Mouse (Mus musculus) liver, embryonic 15.5 days (tissue): ENCODE results near the gene Urb2. TPM values are rescaled to one million over a fixed set of nuclear protein-coding genes. Genes with fewer than 3 reads are reported as not detected.

Experiments used
- ATAC-seq: fragments of 200-750 bp; cut with Nextera tagmentation; 2 replicates; pipeline ENCODE4 v1.8.0; 2017; ENCODE audit warnings: moderate number of reproducible peaks, mild to moderate bottlenecking, moderate library complexity; ENCODE audit not compliant: insufficient read depth
- H3K27ac ChIP-seq: fragments of 300-500 bp; sonication (generic); replicated peaks from 2 replicates; pipeline ENCODE4 v1.5.1; 2015; ENCODE audit warnings: mild to moderate bottlenecking, inconsistent platforms
- H3K27me3 ChIP-seq: fragments of 300-500 bp; sonication (generic); 2 replicates; pipeline ENCODE4 v1.6.1; 2015; ENCODE audit warnings: mild to moderate bottlenecking, inconsistent platforms
- H3K36me3 ChIP-seq: fragments of 300-500 bp; sonication (generic); replicated peaks from 2 replicates; pipeline ENCODE4 v1.6.1; 2015; ENCODE audit warnings: moderate library complexity, mild to moderate bottlenecking, inconsistent platforms
- H3K4me1 ChIP-seq: fragments of 300-500 bp; sonication (generic); replicated peaks from 2 replicates; pipeline ENCODE4 v1.6.1; 2015; ENCODE audit warnings: inconsistent platforms
- H3K4me2 ChIP-seq: fragments of 300-500 bp; sonication (generic); 2 replicates; pipeline ENCODE4 v1.6.1; 2015; ENCODE audit warnings: moderate library complexity, mild to moderate bottlenecking, inconsistent platforms
- H3K4me3 ChIP-seq: fragments of 300-500 bp; sonication (generic); replicated peaks from 2 replicates; pipeline ENCODE4 v1.5.1; 2015; ENCODE audit warnings: mild to moderate bottlenecking, inconsistent platforms
- H3K9ac ChIP-seq: fragments of 300-500 bp; sonication (generic); 2 replicates; pipeline ENCODE4 v1.6.1; 2015; ENCODE audit warnings: moderate library complexity, mild to moderate bottlenecking, inconsistent platforms
- H3K9me3 ChIP-seq: fragments of 300-500 bp; sonication (generic); replicated peaks from 2 replicates; pipeline ENCODE4 v1.6.1; 2016; ENCODE audit warnings: inconsistent platforms
- WGBS: fragments of 180-500 bp; shearing (Covaris S2); methylation state at CpG from one replicate; pipeline ENCODE4 v1.1.7; 2015; ENCODE audit warnings: mixed read lengths; ENCODE audit not compliant: insufficient replicate concordance; 5-methylcytosine and 5-hydroxymethylcytosine counted together
- polyA plus RNA-seq: library from polyadenylated mRNA; unstranded; fragments of >200 nt; fragmentation: Nextera tagmentation; extraction: Ambion mirVana; gene quantifications from 2 replicates; pipeline ENCODE4 v1.2.1, GENCODE M21; 2015

Urb2 gene
- polyA plus RNA-seq, 1 experiment from 2014 or later, result 2.4 TPM

DNA sequence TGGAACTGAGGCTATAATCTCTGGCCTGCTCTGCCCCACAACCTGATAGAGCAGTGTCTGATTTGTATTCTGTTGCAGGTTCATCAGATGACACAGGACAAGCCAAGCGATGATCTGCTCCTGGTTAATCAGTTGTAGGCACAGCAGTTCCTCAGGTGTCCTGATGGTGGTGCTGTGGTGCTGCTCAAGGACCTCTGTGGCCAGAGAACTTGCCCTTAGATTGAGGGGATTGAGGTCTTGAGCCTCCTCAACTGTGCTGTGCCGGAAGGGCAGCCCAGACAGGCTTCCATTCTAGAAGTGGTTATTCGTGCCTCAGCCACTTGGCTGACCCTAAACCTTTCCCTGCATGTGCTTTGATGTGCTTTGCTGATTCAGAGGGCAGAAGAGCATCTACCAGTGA lies 30.8 kb downstream of the Urb2 start:
- Histone ChIP-seq H3K27ac (no peak overlapping the region), H3K4me3 (no peak overlapping the region), H3K4me2 (no peak overlapping the region), H3K4me1 (peaks cover 5% of the 10 kb centered on the region; the same call in 1 of the 2 replicates), H3K36me3 (peaks cover 21% of the 10 kb centered on the region), H3K9me3 (no peaks in the 10 kb centered on the region), H3K27me3 (no peaks in the 10 kb centered on the region), H3K9ac (no peak overlapping the region)
- 33% methylated on average over 3 of the region's 3 CpGs for WGBS
- peak; percentile 42 for ATAC-seq

DNA sequence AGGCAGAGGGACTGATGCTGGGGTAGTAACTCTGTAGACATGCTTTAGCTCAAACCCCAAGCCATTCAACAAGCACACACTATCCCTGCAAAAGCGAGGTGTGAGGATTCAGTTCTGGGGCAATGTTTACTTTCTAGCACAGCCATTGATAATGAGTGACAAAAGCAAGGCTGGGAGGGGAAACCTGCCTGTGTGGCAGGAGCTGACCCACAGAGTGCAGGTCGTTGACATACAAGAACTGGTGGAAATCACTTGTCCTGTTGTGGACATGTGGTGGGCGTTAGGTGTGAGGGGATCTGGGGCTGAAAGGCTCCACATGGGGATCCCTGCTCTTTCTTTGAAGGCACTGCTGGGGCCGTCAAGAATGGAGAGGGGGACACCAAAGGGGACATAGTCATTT lies 31.3 kb downstream of the Urb2 start:
- Histone ChIP-seq H3K4me3 (no peak overlapping the region), H3K36me3 (peaks cover 16% of the 10 kb centered on the region), H3K9me3 (no peaks in the 10 kb centered on the region), H3K9ac (no peak overlapping the region), H3K27ac (no peak overlapping the region), H3K4me1 (peaks cover 5% of the 10 kb centered on the region; the same call in 1 of the 2 replicates), H3K27me3 (no peaks in the 10 kb centered on the region), H3K4me2 (no peak overlapping the region)
- ATAC-seq, result no peak; the same call in 1 of the 2 replicates
- WGBS, result 57% methylated on average over 4 of the region's 4 CpGs

DNA sequence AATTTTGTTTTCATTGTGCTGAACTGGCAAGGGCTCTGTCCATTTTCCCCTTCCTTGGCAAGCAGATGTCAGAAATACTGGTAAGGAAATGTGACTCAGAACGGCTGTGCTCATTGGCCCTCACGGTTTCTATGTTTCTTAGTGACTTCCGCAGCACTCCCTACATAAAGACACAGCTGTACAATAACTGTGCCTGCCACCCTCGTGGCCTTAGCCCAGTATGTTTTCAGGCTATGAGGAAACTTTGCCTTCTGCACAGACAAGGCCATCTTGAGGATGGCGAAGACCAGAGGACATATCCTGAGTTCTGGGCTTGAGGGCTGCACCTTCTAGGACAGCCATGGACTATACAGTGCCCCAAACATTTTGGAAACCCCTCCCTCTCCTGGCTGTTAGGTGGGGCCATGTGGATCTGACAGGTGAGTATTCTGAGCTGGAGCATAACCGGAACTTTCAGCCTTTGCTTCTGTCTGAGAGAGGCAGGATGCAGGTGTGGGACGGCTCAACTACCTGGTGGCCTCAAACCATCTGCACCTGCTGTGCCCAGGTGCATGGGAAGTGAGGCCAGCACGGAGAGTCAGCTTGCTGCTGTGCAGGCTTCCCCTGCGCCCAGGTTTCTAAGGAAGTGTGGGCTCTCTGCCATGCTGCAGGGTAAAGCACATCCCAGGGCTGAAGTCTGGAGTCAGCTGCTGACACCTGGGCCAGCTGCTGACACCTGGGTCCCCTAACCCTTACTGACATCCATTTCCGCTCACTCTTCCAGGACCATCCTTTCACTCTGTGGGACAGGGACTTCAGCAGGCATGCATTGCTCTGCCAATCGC lies 35.7 kb downstream of the Urb2 start:
- H3K4me3 ChIP-seq, result no peak overlapping the region
- H3K4me1 ChIP-seq, result peaks cover 5% of the 10 kb centered on the region; the same call in 1 of the 2 replicates
- no peak overlapping the region for H3K9ac ChIP-seq
- no peak for ATAC-seq
- 62% methylated on average over 11 of the region's 11 CpGs for WGBS
- H3K4me2 ChIP-seq, result no peak overlapping the region
- no peaks in the 10 kb centered on the region for H3K27me3 ChIP-seq
- no peaks in the 10 kb centered on the region for H3K9me3 ChIP-seq
- H3K36me3 ChIP-seq, result no peaks in the 10 kb centered on the region
- no peak overlapping the region for H3K27ac ChIP-seq

DNA sequence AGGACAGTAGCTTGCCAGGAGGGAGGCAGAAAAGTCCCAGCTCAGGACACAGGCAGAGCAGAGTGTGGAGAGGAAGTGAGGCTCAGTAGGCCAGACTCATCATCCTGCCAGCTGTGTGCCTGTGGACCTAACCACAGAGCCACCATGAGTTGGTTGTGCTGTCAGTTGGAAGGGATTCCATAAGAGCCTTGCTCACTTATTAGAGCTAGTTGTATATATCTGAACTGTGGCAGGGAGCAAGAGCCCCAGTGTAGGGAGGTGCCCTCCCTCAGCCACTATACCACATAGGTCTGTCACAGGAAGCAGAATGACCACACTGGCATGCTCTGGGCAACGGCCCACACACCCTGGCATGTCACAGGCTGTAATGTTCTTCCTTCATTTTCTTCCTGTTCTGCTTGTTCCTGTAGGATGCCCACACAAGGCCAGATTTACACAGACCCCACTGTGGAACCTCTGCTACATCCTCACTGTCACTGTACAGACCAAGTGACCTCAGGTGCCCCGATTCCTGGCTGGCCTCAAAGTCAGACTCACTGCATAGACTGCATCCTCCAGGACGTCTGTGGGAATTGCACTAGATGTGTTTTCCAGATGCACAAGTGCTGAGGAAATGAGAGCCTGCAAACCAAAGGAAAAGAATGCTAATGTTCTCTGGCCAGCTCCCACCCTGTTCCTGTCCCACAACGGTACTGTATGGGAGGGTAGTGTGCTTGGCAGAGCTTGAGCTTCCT lies 45.2 kb downstream of the Urb2 start:
- 38% methylated on average over 4 of the region's 4 CpGs for whole genome bisulfite sequencing
- no peaks in the 10 kb centered on the region for H3K9me3 ChIP-seq
- H3K4me2 ChIP-seq, result no peak overlapping the region
- ATAC-seq, result no peak
- H3K27me3 ChIP-seq, result no peaks in the 10 kb centered on the region
- H3K27ac ChIP-seq, result no peak overlapping the region
- H3K36me3 ChIP-seq, result no peaks in the 10 kb centered on the region
- no peaks in the 10 kb centered on the region for H3K4me1 ChIP-seq
- H3K9ac ChIP-seq, result no peak overlapping the region
- no peak overlapping the region for H3K4me3 ChIP-seq

- no peak for ATAC-seq
- no peak overlapping the region for H3K4me2 ChIP-seq
- H3K27ac ChIP-seq, result no peak overlapping the region
- H3K9ac ChIP-seq, result no peak overlapping the region
- WGBS, result 57% methylated on average over 4 of the region's 4 CpGs
- no peak overlapping the region for H3K4me3 ChIP-seq
- no peaks in the 10 kb centered on the region for H3K4me1 ChIP-seq
- no peaks in the 10 kb centered on the region for H3K36me3 ChIP-seq
- no peaks in the 10 kb centered on the region for H3K9me3 ChIP-seq
- no peaks in the 10 kb centered on the region for H3K27me3 ChIP-seq
Measured at GRCm38 (mm10) chr8:124067059-124067750, 45.9 kb downstream of the Urb2 start.

DNA sequence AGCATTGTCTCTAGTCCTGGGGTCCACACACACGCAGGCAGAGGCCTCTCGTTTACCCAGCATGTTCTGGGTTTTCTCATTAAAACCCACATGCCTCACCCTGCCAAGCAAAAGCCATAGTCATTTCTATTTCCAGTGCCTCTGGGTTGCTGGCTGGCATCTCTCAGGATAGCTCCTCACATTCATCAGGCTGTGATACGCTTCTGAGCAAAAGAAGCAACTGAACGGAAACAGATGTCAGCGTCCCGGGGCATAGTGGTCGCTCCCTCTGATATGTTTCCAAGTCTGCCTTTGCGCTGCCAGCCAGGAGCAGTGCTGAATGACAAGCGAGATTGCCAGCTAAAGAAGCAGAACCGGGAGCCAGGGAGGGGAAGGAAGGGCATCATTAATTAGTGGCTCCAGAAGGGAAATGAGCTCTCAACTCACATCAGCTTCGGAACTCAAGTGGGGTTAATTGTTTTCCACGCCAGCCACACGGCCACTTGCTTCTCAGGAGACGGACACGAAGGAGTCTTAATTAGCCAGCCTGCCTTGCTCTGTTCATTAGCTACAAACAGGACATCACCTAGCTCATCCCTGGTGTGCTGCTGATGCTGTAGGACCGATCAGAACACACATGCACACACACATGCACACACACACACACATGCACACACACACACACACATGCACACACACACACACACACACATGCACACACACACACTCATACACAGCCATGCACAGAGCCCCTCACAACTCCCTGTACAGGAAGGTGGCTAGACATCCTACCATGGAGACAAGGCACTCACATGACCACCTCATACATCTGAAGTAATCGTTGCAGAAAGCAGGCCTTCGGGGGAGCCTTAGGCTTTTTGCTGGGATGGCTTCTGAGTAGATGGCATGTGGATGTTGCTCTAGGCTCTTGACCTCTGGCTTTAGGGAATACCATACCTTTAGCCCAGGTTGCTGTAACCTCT lies 49.3 kb downstream of the Urb2 start:
- no peak overlapping the region for H3K4me2 ChIP-seq
- H3K36me3 ChIP-seq, result no peaks in the 10 kb centered on the region
- H3K4me3 ChIP-seq, result no peak overlapping the region
- H3K27me3 ChIP-seq, result no peaks in the 10 kb centered on the region
- no peak for ATAC-seq
- no peak overlapping the region for H3K9ac ChIP-seq
- H3K27ac ChIP-seq, result no peak overlapping the region
- H3K9me3 ChIP-seq, result no peaks in the 10 kb centered on the region
- WGBS, result 37% methylated on average over 18 of the region's 18 CpGs
- H3K4me1 ChIP-seq, result no peaks in the 10 kb centered on the region

DNA sequence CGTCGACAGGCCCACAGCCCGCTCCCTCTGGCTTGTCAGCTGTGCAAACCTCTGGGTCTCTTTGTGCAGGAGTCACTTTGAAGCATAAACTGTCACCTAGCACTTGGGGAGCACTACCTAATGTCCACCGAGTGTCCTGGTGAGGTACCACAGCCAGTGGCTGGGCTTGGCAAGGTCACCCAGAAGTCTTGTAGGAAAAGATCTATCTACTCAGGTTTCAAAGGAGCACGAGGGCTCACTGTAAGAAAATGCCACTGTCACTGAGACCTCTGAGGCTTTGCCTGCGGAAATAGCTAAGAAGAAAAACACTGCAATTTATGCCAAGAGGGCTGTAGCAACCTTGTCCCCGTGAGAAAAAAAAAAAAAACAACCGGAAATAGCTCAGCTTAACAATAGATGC lies 54.7 kb downstream of the Urb2 start:
- no peak for ATAC-seq
- 61% methylated on average over 8 of the region's 8 CpGs for WGBS
- Histone ChIP-seq H3K9ac (no peak overlapping the region), H3K9me3 (no peaks in the 10 kb centered on the region), H3K27ac (no peak overlapping the region), H3K4me2 (no peak overlapping the region), H3K4me1 (peaks cover 26% of the 10 kb centered on the region), H3K27me3 (no peaks in the 10 kb centered on the region), H3K4me3 (no peak overlapping the region), H3K36me3 (no peaks in the 10 kb centered on the region)

- WGBS, result 60% methylated on average over 3 of the region's 3 CpGs
- Histone ChIP-seq H3K4me2 (no peak overlapping the region), H3K27me3 (no peaks in the 10 kb centered on the region), H3K27ac (0 out of 2 replicates have a peak overlapping the region, but pooled peaks have one; percentile 61), H3K4me1 (peaks cover 26% of the 10 kb centered on the region), H3K9ac (no peak overlapping the region), H3K9me3 (no peaks in the 10 kb centered on the region), H3K36me3 (no peaks in the 10 kb centered on the region), H3K4me3 (no peak overlapping the region)
- ATAC-seq, result no peak
Measured at GRCm38 (mm10) chr8:124076416-124076815, 55.1 kb downstream of the Urb2 start.

GRCm38 (mm10) chr8:124077377-124077776 lies 56.1 kb downstream of the Urb2 start:
- Histone ChIP-seq H3K36me3 (no peaks in the 10 kb centered on the region), H3K4me3 (no peak overlapping the region), H3K9me3 (no peaks in the 10 kb centered on the region), H3K4me1 (peaks cover 26% of the 10 kb centered on the region), H3K4me2 (peak overlapping the region; percentile 45), H3K9ac (no peak overlapping the region; the same call in 1 of the 2 replicates), H3K27me3 (no peaks in the 10 kb centered on the region), H3K27ac (peak overlapping the region; percentile 61)
- ATAC-seq, result peak; percentile 92
- 13% methylated on average over 8 of the region's 8 CpGs for WGBS

DNA sequence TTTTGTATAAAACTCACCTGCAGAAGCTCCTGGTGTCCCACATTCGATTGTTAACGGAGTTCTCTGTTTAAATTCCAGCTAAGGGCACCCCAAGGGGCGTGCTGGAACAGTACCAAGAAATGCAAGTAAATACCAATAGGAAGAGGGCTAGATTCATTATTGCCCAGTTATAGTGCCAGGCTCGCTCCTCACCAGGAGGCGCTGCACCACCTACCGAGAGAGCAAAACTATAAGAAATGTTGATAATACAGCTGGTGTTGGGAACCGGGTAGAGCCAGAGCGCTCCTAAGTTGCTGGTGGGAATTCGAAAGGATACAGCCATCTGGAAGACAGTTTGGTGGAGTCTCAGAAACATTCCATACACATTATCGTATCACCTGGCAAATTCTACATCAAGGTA lies 56.7 kb downstream of the Urb2 start:
- WGBS, result 67% methylated on average over 10 of the region's 10 CpGs
- peak overlapping the region; percentile 56; the same call in 1 of the 2 replicates for H3K27ac ChIP-seq

More for the DNA sequence above, 56.7 kb downstream of the Urb2 start:
- Histone ChIP-seq H3K27me3 (no peaks in the 10 kb centered on the region), H3K36me3 (no peaks in the 10 kb centered on the region), H3K4me1 (peaks cover 26% of the 10 kb centered on the region), H3K4me3 (no peak overlapping the region), H3K4me2 (no peak overlapping the region), H3K9me3 (no peaks in the 10 kb centered on the region), H3K9ac (no peak overlapping the region)
- no peak for ATAC-seq
